Mouse (Mus musculus) midbrain, embryonic 12.5 days (tissue): ENCODE measurements at regions not wholly inside any gene's neighbourhood (a gene's known extent, or its start where the extent isn't known, plus 50 kb on each side); places are given as distances from the start of the nearest gene placed in this dataset.

Experiments used
- ATAC-seq: fragments of 200-750 bp; cut with Nextera tagmentation; 2 replicates; pipeline ENCODE4 v1.8.0; 2017; ENCODE audit warnings: low read depth, moderate TSS enrichment, moderate library complexity; ENCODE audit not compliant: low FRiP score
- H3K27ac ChIP-seq: fragments of 300-500 bp; sonication (generic); replicated peaks from 2 replicates; pipeline ENCODE4 v1.5.1; 2016; ENCODE audit warnings: mild to moderate bottlenecking
- H3K27me3 ChIP-seq: fragments of 300-500 bp; sonication (generic); 2 replicates; pipeline ENCODE4 v1.6.1; 2016; ENCODE audit warnings: mild to moderate bottlenecking
- H3K36me3 ChIP-seq: fragments of 300-500 bp; sonication (generic); 2 replicates; pipeline ENCODE4 v1.6.1; 2016
- H3K4me1 ChIP-seq: fragments of 300-500 bp; sonication (generic); 2 replicates; pipeline ENCODE4 v1.6.1; 2016
- H3K4me2 ChIP-seq: fragments of 300-500 bp; sonication (generic); replicated peaks from 2 replicates; pipeline ENCODE4 v1.6.1; 2016; ENCODE audit warnings: mild to moderate bottlenecking, moderate library complexity
- H3K4me3 ChIP-seq: fragments of 300-500 bp; sonication (generic); 2 replicates; pipeline ENCODE4 v1.5.1; 2016; ENCODE audit warnings: mild to moderate bottlenecking
- H3K9ac ChIP-seq: fragments of 300-500 bp; sonication (generic); replicated peaks from 2 replicates; pipeline ENCODE4 v1.6.1; 2016; ENCODE audit warnings: mild to moderate bottlenecking, moderate library complexity
- H3K9me3 ChIP-seq: fragments of 300-500 bp; sonication (generic); 2 replicates; pipeline ENCODE4 v1.6.1; 2016; ENCODE audit warnings: mild to moderate bottlenecking
- WGBS: fragments of 180-500 bp; shearing (Covaris S2); methylation state at CpG from one replicate; pipeline ENCODE4 v1.1.7; 2016; 5-methylcytosine and 5-hydroxymethylcytosine counted together

GRCm38 (mm10) chr9:52454445-52454844, 225.1 kb downstream of the AI593442 start:
- no peak overlapping the region for H3K4me3 ChIP-seq
- H3K36me3 ChIP-seq, result no peaks in the 10 kb centered on the region
- no peak overlapping the region for H3K4me2 ChIP-seq
- H3K27me3 ChIP-seq, result no peaks in the 10 kb centered on the region
- H3K9ac ChIP-seq, result no peak overlapping the region
- H3K27ac ChIP-seq, result no peak overlapping the region
- H3K4me1 ChIP-seq, result no peaks in the 10 kb centered on the region
- WGBS, result 84% methylated on average over 2 of the region's 2 CpGs
- ATAC-seq, result no peak
- H3K9me3 ChIP-seq, result no peaks in the 10 kb centered on the region

- 81% methylated on average over 3 of the region's 3 CpGs for WGBS
- Histone ChIP-seq H3K27ac (no peak overlapping the region), H3K27me3 (no peaks in the 10 kb centered on the region), H3K4me2 (no peak overlapping the region), H3K36me3 (no peaks in the 10 kb centered on the region), H3K9ac (no peak overlapping the region), H3K4me3 (no peak overlapping the region), H3K4me1 (no peaks in the 10 kb centered on the region), H3K9me3 (no peaks in the 10 kb centered on the region)
- no peak for ATAC-seq
Observed at GRCm38 (mm10) chr9:52451792-52452191, 227.8 kb downstream of the AI593442 start.

GRCm38 (mm10) chr9:52448245-52448644, 231.3 kb downstream of the AI593442 start:
- no peak for ATAC-seq
- H3K9ac ChIP-seq, result no peak overlapping the region
- H3K36me3 ChIP-seq, result no peaks in the 10 kb centered on the region
- no peaks in the 10 kb centered on the region for H3K27me3 ChIP-seq
- H3K4me1 ChIP-seq, result no peaks in the 10 kb centered on the region
- H3K4me2 ChIP-seq, result no peak overlapping the region
- no peak overlapping the region for H3K27ac ChIP-seq
- H3K9me3 ChIP-seq, result no peaks in the 10 kb centered on the region
- H3K4me3 ChIP-seq, result no peak overlapping the region

- WGBS, result 89% methylated on average over 7 of the region's 7 CpGs
- H3K27me3 ChIP-seq, result no peaks in the 10 kb centered on the region
- no peak overlapping the region for H3K27ac ChIP-seq
- H3K9me3 ChIP-seq, result no peaks in the 10 kb centered on the region
- H3K9ac ChIP-seq, result no peak overlapping the region
- H3K4me2 ChIP-seq, result no peak overlapping the region
- no peak overlapping the region for H3K4me3 ChIP-seq
- H3K4me1 ChIP-seq, result no peaks in the 10 kb centered on the region
- no peaks in the 10 kb centered on the region for H3K36me3 ChIP-seq
- no peak for ATAC-seq
Observed at GRCm38 (mm10) chr9:52443228-52443627, 236.4 kb downstream of the AI593442 start.

GRCm38 (mm10) chr9:52434215-52434614, 245.4 kb downstream of the AI593442 start:
- Histone ChIP-seq H3K4me1 (no peaks in the 10 kb centered on the region), H3K27ac (no peak overlapping the region), H3K36me3 (no peaks in the 10 kb centered on the region), H3K4me3 (no peak overlapping the region), H3K4me2 (no peak overlapping the region), H3K9ac (no peak overlapping the region), H3K27me3 (no peaks in the 10 kb centered on the region), H3K9me3 (no peaks in the 10 kb centered on the region)
- WGBS, result 68% methylated on average over 4 of the region's 4 CpGs
- ATAC-seq, result no peak

- WGBS, result 15% methylated on average over 4 of the region's 4 CpGs
- ATAC-seq, result no peak
- Histone ChIP-seq H3K4me3 (no peak overlapping the region), H3K4me1 (peaks cover 2% of the 10 kb centered on the region; the same call in 1 of the 2 replicates), H3K9me3 (no peaks in the 10 kb centered on the region), H3K36me3 (no peaks in the 10 kb centered on the region), H3K9ac (no peak overlapping the region), H3K27ac (no peak overlapping the region), H3K4me2 (no peak overlapping the region), H3K27me3 (no peaks in the 10 kb centered on the region)
Observed at GRCm38 (mm10) chr9:52425413-52425812, 254.2 kb downstream of the AI593442 start.

- Histone ChIP-seq H3K27me3 (no peaks in the 10 kb centered on the region), H3K36me3 (no peaks in the 10 kb centered on the region), H3K27ac (no peak overlapping the region), H3K4me3 (no peak overlapping the region), H3K4me2 (no peak overlapping the region), H3K9me3 (no peaks in the 10 kb centered on the region), H3K9ac (no peak overlapping the region), H3K4me1 (peaks cover 2% of the 10 kb centered on the region; the same call in 1 of the 2 replicates)
- no peak for ATAC-seq
- whole genome bisulfite sequencing, result 76% methylated on average over 3 of the region's 3 CpGs
Observed at GRCm38 (mm10) chr9:52422622-52423021, 254.2 kb upstream of the Zc3h12c start.

- Histone ChIP-seq H3K4me2 (no peak overlapping the region), H3K9ac (no peak overlapping the region), H3K27me3 (no peaks in the 10 kb centered on the region), H3K36me3 (no peaks in the 10 kb centered on the region), H3K27ac (no peak overlapping the region), H3K4me1 (no peaks in the 10 kb centered on the region), H3K9me3 (no peaks in the 10 kb centered on the region), H3K4me3 (no peak overlapping the region)
- no peak for ATAC-seq
- WGBS, result 74% methylated on average over 6 of the region's 6 CpGs
Observed at GRCm38 (mm10) chr9:52415706-52416105, 247.3 kb upstream of the Zc3h12c start.

- Histone ChIP-seq H3K27ac (no peak overlapping the region), H3K4me1 (no peaks in the 10 kb centered on the region), H3K4me3 (no peak overlapping the region), H3K36me3 (no peaks in the 10 kb centered on the region), H3K4me2 (no peak overlapping the region), H3K27me3 (no peaks in the 10 kb centered on the region), H3K9ac (no peak overlapping the region), H3K9me3 (peaks cover 5% of the 10 kb centered on the region; the same call in 1 of the 2 replicates)
- ATAC-seq, result no peak
- 89% methylated on average over 6 of the region's 6 CpGs for WGBS
Observed at GRCm38 (mm10) chr9:52407841-52408240, 239.5 kb upstream of the Zc3h12c start.

GRCm38 (mm10) chr9:52402496-52402895, 234.1 kb upstream of the Zc3h12c start:
- Histone ChIP-seq H3K4me1 (no peaks in the 10 kb centered on the region), H3K27ac (no peak overlapping the region), H3K4me2 (no peak overlapping the region), H3K36me3 (no peaks in the 10 kb centered on the region), H3K9me3 (peaks cover 5% of the 10 kb centered on the region; the same call in 1 of the 2 replicates), H3K9ac (no peak overlapping the region), H3K27me3 (no peaks in the 10 kb centered on the region), H3K4me3 (no peak overlapping the region)
- WGBS, result 82% methylated on average over 2 of the region's 2 CpGs
- no peak for ATAC-seq

- WGBS, result 93% methylated on average over 2 of the region's 2 CpGs
- ATAC-seq, result no peak
- H3K4me2 ChIP-seq, result no peak overlapping the region
Observed at GRCm38 (mm10) chr9:52379031-52379430, 210.7 kb upstream of the Zc3h12c start.

GRCm38 (mm10) chr9:52377761-52378160, 209.4 kb upstream of the Zc3h12c start:
- Histone ChIP-seq H3K27me3 (no peaks in the 10 kb centered on the region), H3K36me3 (no peaks in the 10 kb centered on the region), H3K4me1 (no peaks in the 10 kb centered on the region), H3K4me3 (no peak overlapping the region), H3K27ac (no peak overlapping the region), H3K9me3 (no peaks in the 10 kb centered on the region), H3K9ac (no peak overlapping the region), H3K4me2 (no peak overlapping the region)
- no peak for ATAC-seq

More at GRCm38 (mm10) chr9:52379031-52379430, 210.7 kb upstream of the Zc3h12c start:
- no peaks in the 10 kb centered on the region for H3K9me3 ChIP-seq
- H3K4me3 ChIP-seq, result no peak overlapping the region
- no peaks in the 10 kb centered on the region for H3K36me3 ChIP-seq
- no peak overlapping the region for H3K9ac ChIP-seq
- H3K27ac ChIP-seq, result no peak overlapping the region
- H3K4me1 ChIP-seq, result no peaks in the 10 kb centered on the region
- no peaks in the 10 kb centered on the region for H3K27me3 ChIP-seq

- no peak overlapping the region for H3K4me2 ChIP-seq
- no peaks in the 10 kb centered on the region for H3K4me1 ChIP-seq
- 92% methylated on average over 3 of the region's 3 CpGs for WGBS
- H3K27ac ChIP-seq, result no peak overlapping the region
- H3K9me3 ChIP-seq, result no peaks in the 10 kb centered on the region
- H3K36me3 ChIP-seq, result no peaks in the 10 kb centered on the region
- no peak overlapping the region for H3K4me3 ChIP-seq
- H3K9ac ChIP-seq, result no peak overlapping the region
- ATAC-seq, result no peak
- no peaks in the 10 kb centered on the region for H3K27me3 ChIP-seq
Observed at GRCm38 (mm10) chr9:52376914-52377313, 208.5 kb upstream of the Zc3h12c start.
